Mouse (Mus musculus) bone marrow, adult 2 months (tissue): ENCODE measurements around the gene Akr7a5. TPM values are rescaled to one million over a fixed set of nuclear protein-coding genes. Genes with fewer than 3 reads are reported as not detected.

Experiments
- H3K27ac ChIP-seq: fragments of 200-500 bp; 2 replicates; pipeline ENCODE4 v1.5.1; 2012; ENCODE audit warnings: low read depth, mild to moderate bottlenecking, control low read depth, inconsistent platforms, low read length; ENCODE audit not compliant: control insufficient read depth, poor library complexity, insufficient read depth
- H3K4me1 ChIP-seq: fragments of 200-500 bp; 2 replicates; pipeline ENCODE4 v1.6.1; 2011; ENCODE audit warnings: low read length; ENCODE audit not compliant: control insufficient read depth, insufficient read depth
- H3K4me3 ChIP-seq: fragments of 200-500 bp; replicated peaks from 2 replicates; pipeline ENCODE3; 2011; ENCODE audit warnings: mild to moderate bottlenecking, low read depth, low read length, control low read depth; ENCODE audit not compliant: control insufficient read depth
- CTCF ChIP-seq: fragments of 200-500 bp; IDR thresholded peaks from 2 replicates; pipeline ENCODE4 v1.5.1; 2011; ENCODE audit warnings: low read length, control low read depth; ENCODE audit not compliant: control insufficient read depth, insufficient read depth
- POLR2A ChIP-seq: fragments of 200-500 bp; IDR thresholded peaks from 2 replicates; pipeline ENCODE4 v1.6.1; 2011; ENCODE audit warnings: low read depth, mild to moderate bottlenecking, control low read depth, low read length, borderline replicate concordance; ENCODE audit not compliant: control insufficient read depth
- WGBS: fragments of 180-500 bp; shearing (Covaris S2); methylation state at CpG from one replicate; pipeline ENCODE4 v1.1.7; 2018; 5-methylcytosine and 5-hydroxymethylcytosine counted together
- polyA plus RNA-seq: library from polyadenylated mRNA; stranded (reverse); fragments of >200 nt; gene quantifications from 2 replicates; pipeline ENCODE4 v1.2.4, GENCODE M21; 2011; ENCODE audit warnings: low replicate concordance; ENCODE audit not compliant: missing spikeins, insufficient read depth, insufficient read length

The Akr7a5 gene
- polyA plus RNA-seq, 1 experiment, result 12.1 TPM

DNA sequence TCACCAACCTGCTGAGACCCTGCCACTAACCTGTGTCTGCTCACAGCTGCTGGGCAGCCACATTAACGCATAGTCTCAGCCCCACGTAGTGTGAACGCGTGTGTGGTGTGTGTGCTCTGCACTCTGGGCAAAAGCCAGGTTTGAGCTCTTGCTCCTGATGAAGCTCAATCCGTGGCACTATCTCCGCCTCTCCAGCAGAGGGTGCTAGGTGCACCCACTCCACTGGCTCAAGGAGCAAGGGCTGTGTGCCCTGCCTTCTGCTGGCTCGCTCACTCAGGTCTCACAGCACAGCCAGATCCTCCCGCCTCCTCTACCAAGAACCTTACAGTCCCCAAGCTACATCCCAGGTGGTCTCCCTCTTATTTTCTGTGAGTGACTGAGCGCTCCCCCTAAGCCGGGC, 21.5 kb upstream of the Akr7a5 start:
- 77% methylated on average over 10 of the region's 10 CpGs for WGBS
- TF ChIP-seq POLR2A, result no peak
- peak; percentile 84 for TF ChIP-seq CTCF
- no peak overlapping the region for H3K4me3 ChIP-seq
- H3K4me1 ChIP-seq, result no peaks in the 10 kb centered on the region
- no peak overlapping the region for H3K27ac ChIP-seq

DNA sequence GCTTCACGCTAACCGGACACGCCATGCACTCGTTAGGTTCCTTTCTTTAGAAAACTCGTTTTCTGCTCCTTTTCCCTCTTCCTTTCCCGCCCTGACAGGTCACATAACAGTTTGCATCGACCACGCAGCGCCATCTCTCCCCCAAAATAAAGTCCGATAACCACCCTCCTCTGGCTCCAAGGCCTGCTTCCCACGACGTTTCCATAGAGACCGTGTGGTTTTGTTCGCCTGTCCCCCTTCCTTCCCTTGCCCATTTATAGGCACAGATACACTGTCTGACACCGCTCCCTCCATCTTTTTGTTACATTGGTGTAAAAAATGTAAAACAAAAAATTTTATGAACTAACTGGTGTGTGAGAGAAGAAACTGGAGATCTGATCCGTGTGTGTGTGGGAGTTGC, 19.4 kb upstream of the Akr7a5 start:
- 79% methylated on average over 16 of the region's 16 CpGs for WGBS
- TF ChIP-seq POLR2A, result no peak
- TF ChIP-seq CTCF, result no peak
- Histone ChIP-seq H3K27ac (no peak overlapping the region), H3K4me1 (no peaks in the 10 kb centered on the region), H3K4me3 (no peak overlapping the region)

DNA sequence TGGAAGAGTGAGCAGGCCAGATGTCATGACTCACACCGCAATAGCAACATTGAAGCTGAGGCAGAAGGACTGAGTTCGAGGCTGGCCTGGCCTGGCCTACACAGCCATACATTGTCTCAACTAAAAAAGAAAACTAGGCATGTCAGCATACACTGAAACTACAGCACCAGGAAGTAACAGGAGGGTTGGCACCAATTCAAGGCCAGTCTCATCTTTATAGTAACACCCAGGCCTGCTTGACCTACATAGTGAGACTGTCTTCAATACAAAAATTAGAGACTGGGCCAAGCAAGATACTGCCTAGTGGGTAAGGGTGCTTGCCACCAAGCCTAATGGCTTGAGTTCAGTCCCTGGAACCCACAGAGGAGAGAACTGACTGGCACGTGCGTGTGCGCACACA, 18.5 kb upstream of the Akr7a5 start:
- no peak overlapping the region for H3K4me3 ChIP-seq
- WGBS, result 91% methylated on average over 5 of the region's 5 CpGs
- no peak overlapping the region for H3K27ac ChIP-seq
- H3K4me1 ChIP-seq, result no peaks in the 10 kb centered on the region
- no peak for TF ChIP-seq CTCF
- TF ChIP-seq POLR2A, result no peak

DNA sequence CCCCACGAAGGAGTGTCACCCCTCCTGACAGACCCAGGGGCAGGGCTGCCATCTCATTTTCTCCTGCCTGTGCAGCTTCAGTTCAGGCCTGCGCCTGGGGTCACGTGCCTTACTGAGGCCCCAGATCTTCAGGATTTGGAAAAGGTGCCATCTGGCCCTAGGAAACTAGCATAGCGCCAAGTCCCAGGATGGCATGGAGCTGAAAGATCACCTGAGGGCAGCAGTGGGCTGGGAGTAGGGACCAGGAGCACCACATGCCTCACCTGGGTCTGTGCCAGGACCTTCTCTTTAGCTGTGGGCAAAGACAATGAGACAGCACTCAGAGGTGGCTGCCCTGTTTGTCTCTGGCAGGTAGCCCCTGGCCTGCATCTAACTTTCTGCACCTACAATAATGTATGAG, 13.0 kb upstream of the Akr7a5 start:
- no peak for TF ChIP-seq CTCF
- TF ChIP-seq POLR2A, result no peak
- 76% methylated on average over 4 of the region's 4 CpGs for WGBS
- H3K27ac ChIP-seq, result no peak overlapping the region
- no peaks in the 10 kb centered on the region for H3K4me1 ChIP-seq
- no peak overlapping the region for H3K4me3 ChIP-seq

DNA sequence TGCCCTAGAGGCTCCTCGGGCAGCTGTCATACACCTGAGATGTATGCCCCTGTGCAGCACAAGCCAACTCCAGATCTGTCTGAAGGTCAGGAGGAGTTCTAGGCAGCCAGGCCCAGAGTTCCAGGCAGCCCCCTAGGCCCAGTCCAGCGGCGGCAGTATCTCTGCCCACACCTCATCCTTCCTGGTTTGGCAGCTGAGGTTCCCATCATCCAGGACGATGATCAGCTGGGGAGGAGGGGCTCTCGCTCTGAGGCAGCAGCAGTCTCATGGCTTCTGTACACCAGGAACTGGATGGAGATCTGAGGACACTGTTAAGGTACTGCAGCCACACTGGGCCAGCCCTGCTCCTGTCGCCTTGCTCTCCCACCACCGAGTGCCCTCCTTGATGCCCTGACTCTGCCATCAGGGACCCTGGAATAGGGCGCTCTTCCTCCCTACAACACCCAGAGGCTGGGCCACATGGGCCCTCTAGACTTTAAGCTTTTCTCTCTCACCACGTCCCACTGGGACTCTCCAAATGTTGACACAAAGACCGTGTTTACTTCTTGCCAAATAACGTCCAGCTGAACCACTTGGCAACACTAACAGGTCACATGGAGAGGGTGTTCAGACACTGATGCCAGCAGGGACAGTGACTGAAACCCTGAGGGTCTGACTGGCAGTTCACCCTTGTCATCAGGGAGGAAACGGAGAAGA, 11.7 kb upstream of the Akr7a5 start:
- H3K27ac ChIP-seq, result no peak overlapping the region
- WGBS, result 86% methylated on average over 12 of the region's 12 CpGs
- H3K4me1 ChIP-seq, result no peaks in the 10 kb centered on the region
- H3K4me3 ChIP-seq, result no peak overlapping the region
- no peak for TF ChIP-seq POLR2A

DNA sequence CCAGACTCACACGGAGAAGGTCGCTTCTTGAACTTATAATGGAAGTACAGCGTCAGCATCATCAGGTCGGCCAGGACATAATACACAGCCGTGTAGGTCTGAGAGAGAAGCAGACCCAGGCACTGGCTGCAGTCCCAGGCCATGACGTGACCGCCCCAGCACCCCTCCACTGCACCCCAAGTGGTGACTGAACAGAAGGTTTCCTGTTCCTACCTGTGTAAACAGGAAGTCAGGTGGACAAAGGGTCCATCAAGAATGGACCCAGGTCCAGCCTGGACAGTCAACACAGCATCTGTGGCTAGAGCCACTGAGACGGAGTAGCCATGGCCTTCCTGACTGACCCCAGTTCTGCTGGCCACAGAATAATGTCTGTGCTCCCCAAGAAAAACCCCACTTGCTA, 8.8 kb upstream of the Akr7a5 start:
- no peak overlapping the region for H3K27ac ChIP-seq
- TF ChIP-seq POLR2A (no peak), CTCF (no peak)
- peaks cover 2% of the 10 kb centered on the region for H3K4me1 ChIP-seq
- H3K4me3 ChIP-seq, result no peak overlapping the region
- 91% methylated on average over 8 of the region's 8 CpGs for WGBS

DNA sequence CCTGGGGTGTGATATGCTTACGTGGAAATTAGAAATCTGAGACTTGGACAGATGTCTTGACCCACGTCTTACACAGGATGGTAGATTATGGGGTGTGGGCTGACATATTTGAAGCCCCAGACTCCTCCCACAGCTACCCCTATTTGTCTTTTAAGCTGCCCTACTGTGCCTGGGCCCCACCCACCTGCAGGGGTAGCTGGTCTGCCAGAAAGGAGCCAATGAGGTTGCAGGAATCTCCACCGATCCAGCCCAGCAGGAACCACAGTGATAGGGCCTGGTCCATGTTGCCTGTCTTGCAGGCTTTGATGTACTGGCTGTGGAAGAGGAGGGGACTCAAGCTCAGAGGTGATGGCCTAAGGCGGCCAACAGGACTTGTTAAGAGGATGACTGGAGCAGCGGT, 8.3 kb upstream of the Akr7a5 start:
- H3K27ac ChIP-seq, result no peak overlapping the region
- H3K4me3 ChIP-seq, result no peak overlapping the region
- WGBS, result 78% methylated on average over 5 of the region's 5 CpGs
- no peak for TF ChIP-seq CTCF
- no peak for TF ChIP-seq POLR2A
- H3K4me1 ChIP-seq, result peaks cover 2% of the 10 kb centered on the region

DNA sequence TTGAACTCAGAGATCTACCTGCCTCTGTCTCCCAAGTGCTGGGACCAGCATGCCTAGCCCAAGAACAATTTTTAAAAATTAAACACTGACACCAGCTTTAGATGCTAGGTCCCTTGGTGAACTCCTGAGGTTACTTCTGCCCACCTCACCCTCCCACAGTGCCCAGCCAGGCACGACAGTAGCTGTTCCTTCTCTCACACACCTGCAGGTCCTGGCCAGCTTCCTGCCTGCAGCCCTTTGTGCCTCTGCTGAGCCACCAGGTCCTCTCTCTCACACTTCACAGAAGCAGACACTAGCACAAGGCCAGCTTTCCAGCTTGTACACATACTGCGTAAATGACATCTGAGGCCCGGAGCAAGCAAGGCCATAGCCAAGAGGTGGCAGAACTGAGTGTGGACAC, 5.0 kb upstream of the Akr7a5 start:
- WGBS, result 82% methylated on average over 3 of the region's 3 CpGs
- Histone ChIP-seq H3K4me1 (peaks cover 5% of the 10 kb centered on the region), H3K27ac (no peak overlapping the region; the same call in 1 of the 2 replicates), H3K4me3 (no peak overlapping the region)
- no peak for TF ChIP-seq CTCF
- TF ChIP-seq POLR2A, result no peak

DNA sequence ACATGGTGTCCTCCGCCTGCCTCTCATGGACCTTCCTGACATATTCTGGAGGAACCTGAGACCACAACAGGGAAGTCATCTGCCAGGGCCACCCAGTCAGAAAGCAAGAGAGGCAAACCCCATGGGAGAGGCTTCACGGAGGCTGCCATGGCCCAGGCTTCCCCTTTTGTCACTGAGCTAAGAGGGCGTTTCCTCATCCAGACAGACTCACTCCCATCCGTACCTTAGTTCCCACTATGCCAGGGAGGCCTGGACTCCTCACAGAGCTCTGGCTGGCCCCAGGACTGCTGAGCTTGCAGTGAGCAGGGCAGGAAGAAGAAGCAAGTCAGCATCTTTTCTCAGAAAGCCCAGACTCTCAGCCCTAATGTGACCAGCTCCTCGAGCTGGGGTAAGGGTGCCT, 2.6 kb upstream of the Akr7a5 start:
- Histone ChIP-seq H3K4me1 (peaks cover 7% of the 10 kb centered on the region), H3K4me3 (no peak overlapping the region), H3K27ac (no peak overlapping the region)
- TF ChIP-seq POLR2A (no peak), CTCF (no peak)
- WGBS, result 24% methylated on average over 5 of the region's 5 CpGs
